Mouse (Mus musculus) liver, embryonic 15.5 days (tissue): ENCODE data around the gene Rabep2. TPM values are rescaled to one million over a fixed set of nuclear protein-coding genes. Genes with fewer than 3 reads are reported as not detected.

Experiments used
- polyA plus RNA-seq: library from polyadenylated mRNA; unstranded; fragments of >200 nt; fragmentation: Nextera tagmentation; extraction: Ambion mirVana; gene quantifications from 2 replicates; pipeline ENCODE4 v1.2.1, GENCODE M21; 2015

Gene Rabep2
- polyA plus RNA-seq, 1 experiment from 2014 or later, result 6.3 TPM

Other genes starting within 250 kb of the Rabep2 start
- gene Xpo6, start 228.3 kb upstream of the Rabep2 start, polyA plus RNA-seq, result 16.3 and 20.8 TPM in 2 replicates
- 1.5 and 1.8 TPM in 2 replicates for gene Sbk1, start 156.1 kb upstream of the Rabep2 start, polyA plus RNA-seq
- gene Lat, start 59.2 kb upstream of the Rabep2 start, polyA plus RNA-seq, result 5.7 and 7.0 TPM in 2 replicates
- gene Spns1, start 51.3 kb upstream of the Rabep2 start, polyA plus RNA-seq, result 17.7 and 20.6 TPM in 2 replicates
- 2.0 and 2.9 TPM in 2 replicates for gene Nfatc2ip, start 32.0 kb upstream of the Rabep2 start, polyA plus RNA-seq
- 2.3 and 3.1 TPM in 2 replicates for gene Cd19, start 13.9 kb upstream of the Rabep2 start, polyA plus RNA-seq
- 9.8 and 16.5 TPM in 2 replicates for gene Atp2a1, start 34.3 kb downstream of the Rabep2 start, polyA plus RNA-seq
- 13.6 and 15.1 TPM in 2 replicates for gene Sh2b1, start 46.7 kb downstream of the Rabep2 start, polyA plus RNA-seq
- gene Tufm, start 58.6 kb downstream of the Rabep2 start, polyA plus RNA-seq, result 81.2 and 96.3 TPM in 2 replicates
- 26.2 and 26.8 TPM in 2 replicates for gene Atxn2l, start 74.7 kb downstream of the Rabep2 start, polyA plus RNA-seq
- 79.3 and 86.2 TPM in 2 replicates for gene Eif3c, start 137.7 kb downstream of the Rabep2 start, polyA plus RNA-seq
- 2.3 and 2.5 TPM in 2 replicates for gene Apobr, start 156.2 kb downstream of the Rabep2 start, polyA plus RNA-seq
- gene Cln3, start 157.1 kb downstream of the Rabep2 start, polyA plus RNA-seq, result 11.9 and 12.6 TPM in 2 replicates
- 0.12 and 0.18 TPM in 2 replicates for gene Il27, start 166.2 kb downstream of the Rabep2 start, polyA plus RNA-seq
- gene Nupr1, start 202.1 kb downstream of the Rabep2 start, polyA plus RNA-seq, result 3.7 and 4.6 TPM in 2 replicates
- gene Sgf29, start 220.6 kb downstream of the Rabep2 start, polyA plus RNA-seq, result 29.1 and 31.0 TPM in 2 replicates
- gene Sult1a1, start 247.7 kb downstream of the Rabep2 start, polyA plus RNA-seq, result 37.8 and 52.1 TPM in 2 replicates